ENCODE assay signal across 8 mouse cellular contexts in the genomic region with DNA sequence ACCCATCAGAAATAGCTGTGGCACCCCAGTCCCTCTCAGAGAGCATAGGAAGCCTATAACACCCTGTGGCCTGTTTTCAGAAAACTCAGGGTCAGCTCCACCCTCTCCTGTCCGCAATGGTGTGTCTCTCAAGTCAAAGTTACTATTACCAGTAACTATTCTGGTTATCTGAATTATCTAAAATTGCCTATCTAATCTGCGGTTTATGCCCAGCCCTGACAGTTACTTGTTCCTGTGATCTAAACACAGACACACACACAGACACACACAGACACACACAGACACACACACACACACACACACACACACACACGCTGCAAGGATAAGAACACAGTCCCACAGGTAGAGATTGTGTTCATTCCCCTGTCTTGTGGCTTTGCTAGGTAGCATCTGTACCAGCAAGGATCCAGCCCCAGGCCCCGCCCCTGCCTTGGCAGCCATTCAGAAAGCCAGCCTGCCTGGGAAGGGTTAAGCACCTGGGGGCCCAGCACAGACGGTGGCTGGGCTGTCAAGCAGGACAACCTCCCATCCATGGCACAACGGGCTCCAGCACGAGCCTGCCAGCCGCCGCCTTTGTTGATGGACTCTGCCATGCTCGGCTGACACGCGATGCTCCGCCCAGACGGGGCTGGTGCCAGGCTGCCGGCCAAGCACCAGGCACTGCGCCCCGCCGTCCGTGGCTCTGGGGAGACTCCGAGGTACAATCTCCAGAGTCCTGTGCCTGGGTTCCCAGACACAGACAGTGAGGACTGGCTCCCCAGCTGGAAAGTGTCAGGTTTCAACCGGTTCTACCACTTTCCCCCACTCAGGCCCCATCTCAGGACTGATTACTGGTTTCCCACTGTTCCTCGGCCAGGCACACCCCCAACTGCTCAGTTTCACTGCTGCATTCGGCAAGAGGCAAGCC. TPM values are rescaled to one million over a fixed set of nuclear protein-coding genes. Genes with fewer than 3 reads are reported as not detected.
DNase-seq lines count a peak whose midpoint lies in the region; ATAC-seq lines count a peak whose summit lies in the region.

No protein-coding gene starts in this region.

- ATAC-seq in frontal cortex, adult (ENCODE audit: low TSS enrichment): peak; percentile 25; the same call in 1 of the 2 replicates
- ATAC-seq in hindbrain, embryonic 12.5 days (ENCODE audit: low FRiP score): peak; percentile 80

- H3K4me1 ChIP-seq in hindbrain, embryonic 12.5 days: peaks cover 80% of the 10 kb centered on the region

- 10% methylated on average over 23 of the region's 23 CpGs for WGBS in hindbrain, embryonic 12.5 days

- H3K9ac ChIP-seq in hindbrain, embryonic 12.5 days: peak overlapping the region; percentile 29

- H3K27ac ChIP-seq in hindbrain, embryonic 12.5 days: peak overlapping the region; percentile 83

- DNase-seq in R1 (ENCODE audit: low read depth, low spot score): peak; percentile 96
- DNase-seq in cerebellum, adult 9-11 months: peak; percentile 89
- peak; percentile 72 to 75 for DNase-seq in layer of hippocampus, postnatal 14 days (ENCODE audit: low spot score in 2 of 2)
- DNase-seq in lung, postnatal 25 days (ENCODE audit: low spot score): peak; percentile 91
- DNase-seq in right cerebral cortex, adult 18-20 months: peak; percentile 66
- peak; percentile 84 to 86 for DNase-seq in urinary bladder, postnatal 4 days (ENCODE audit: low spot score in 2 of 2)

- H3K4me2 ChIP-seq in hindbrain, embryonic 12.5 days (replicated peaks): peak overlapping the region; percentile 90

- no peaks in the 10 kb centered on the region for H3K9me3 ChIP-seq in hindbrain, embryonic 12.5 days (replicated peaks)

- H3K27me3 ChIP-seq in hindbrain, embryonic 12.5 days: peaks cover 7% of the 10 kb centered on the region

- peak overlapping the region; percentile 23 for H3K4me3 ChIP-seq in hindbrain, embryonic 12.5 days

- no peaks in the 10 kb centered on the region for H3K36me3 ChIP-seq in hindbrain, embryonic 12.5 days

RNA-seq across cellular contexts. Expression of a gene that starts 5.3 kb away (rescaled TPM):
- 5.4 and 6.2 TPM in 2 replicates for polyA plus RNA-seq in hindbrain, embryonic 12.5 days (2016; fragmentation: Nextera tagmentation; extraction: Ambion mirVana)
- total RNA-seq in layer of hippocampus, postnatal 14 days (2021): 1 to 10 TPM; 5.2 to 6.7 TPM

RNA-seq across cellular contexts. Expression of a gene that starts 53.9 kb away (rescaled TPM):
- 63.2 and 65.8 TPM in 2 replicates for polyA plus RNA-seq in hindbrain, embryonic 12.5 days (2016; fragmentation: Nextera tagmentation; extraction: Ambion mirVana)
- 1 to 10 TPM; 2.7 to 2.9 TPM for total RNA-seq in layer of hippocampus, postnatal 14 days (2021)

Comparison
In these comparisons a context has a peak if more than half of its experiments do, and no peak if none do; other contexts are left out.
1. Peak in every context shown above with its lines: DNase-seq, ATAC-seq, H3K4me3 ChIP-seq and H3K27ac ChIP-seq.